Mouse (Mus musculus): ENCODE measurements around the gene Col25a1.

The Col25a1 gene

GRCm38 (mm10) chr3:130131201-130131600 lies at the start of gene Col25a1:
Col25a1 (plus strand) TSS chr3:130131501.
- DNase-seq (ENCODE audit: low spot score in 2 of 2) = no peak

- no peak for DNase-seq (ENCODE audit: low spot score in 2 of 2)
Observed at GRCm38 (mm10) chr3:130083312-130083711, 48.0 kb upstream of the Col25a1 start.

GRCm38 (mm10) chr3:130086372-130087080 lies 44.8 kb upstream of the Col25a1 start:
- DNase-seq (ENCODE audit: low spot score in 2 of 2) = no peak

- no peak for DNase-seq (ENCODE audit: low spot score in 2 of 2)
Observed at GRCm38 (mm10) chr3:130087466-130087865, 43.8 kb upstream of the Col25a1 start.

GRCm38 (mm10) chr3:130088654-130089053 lies 42.6 kb upstream of the Col25a1 start:
- DNase-seq (ENCODE audit: low spot score in 2 of 2) = no peak

GRCm38 (mm10) chr3:130090460-130090859 lies 40.8 kb upstream of the Col25a1 start:
- DNase-seq (ENCODE audit: low spot score in 2 of 2) = no peak

- DNase-seq (ENCODE audit: low spot score in 2 of 2) = no peak
Observed at GRCm38 (mm10) chr3:130094125-130094704, 37.1 kb upstream of the Col25a1 start.

GRCm38 (mm10) chr3:130095160-130095781 lies 36.0 kb upstream of the Col25a1 start:
- DNase-seq (ENCODE audit: low spot score in 2 of 2) = peak in 1 of 2 experiments; percentile 14

- DNase-seq (ENCODE audit: low spot score in 2 of 2) = peak; percentile 10 to 55
Observed at GRCm38 (mm10) chr3:130103486-130103885, 27.8 kb upstream of the Col25a1 start.

GRCm38 (mm10) chr3:130104471-130104870 lies 26.8 kb upstream of the Col25a1 start:
- DNase-seq (ENCODE audit: low spot score in 2 of 2) = no peak

- no peak for DNase-seq (ENCODE audit: low spot score in 2 of 2)
Observed at GRCm38 (mm10) chr3:130116886-130117285, 14.4 kb upstream of the Col25a1 start.

- no peak for DNase-seq (ENCODE audit: low spot score in 2 of 2)
Observed at GRCm38 (mm10) chr3:130127840-130128239, 3.5 kb upstream of the Col25a1 start.

- DNase-seq (ENCODE audit: low spot score in 2 of 2) = no peak
Observed at GRCm38 (mm10) chr3:130128564-130128963, 2.7 kb upstream of the Col25a1 start.

GRCm38 (mm10) chr3:130129635-130130206 lies 1.6 kb upstream of the Col25a1 start:
- DNase-seq (ENCODE audit: low spot score in 2 of 2) = no peak

- DNase-seq (ENCODE audit: low spot score in 2 of 2) = no peak
Observed at GRCm38 (mm10) chr3:130137204-130137603, 5.9 kb downstream of the Col25a1 start.

- no peak for DNase-seq (ENCODE audit: low spot score in 2 of 2)
Observed at GRCm38 (mm10) chr3:130137640-130138039, 6.3 kb downstream of the Col25a1 start.

- no peak for DNase-seq (ENCODE audit: low spot score in 2 of 2)
Observed at GRCm38 (mm10) chr3:130145874-130146273, 14.6 kb downstream of the Col25a1 start.

- DNase-seq (ENCODE audit: low spot score in 2 of 2) = no peak
Observed at GRCm38 (mm10) chr3:130147827-130148226, 16.5 kb downstream of the Col25a1 start.

GRCm38 (mm10) chr3:130149180-130149579 lies 17.9 kb downstream of the Col25a1 start:
- DNase-seq (ENCODE audit: low spot score in 2 of 2) = no peak

GRCm38 (mm10) chr3:130153117-130153516 lies 21.8 kb downstream of the Col25a1 start:
- DNase-seq (ENCODE audit: low spot score in 2 of 2) = no peak

- no peak for DNase-seq (ENCODE audit: low spot score in 2 of 2)
Observed at GRCm38 (mm10) chr3:130157551-130157950, 26.2 kb downstream of the Col25a1 start.

- DNase-seq (ENCODE audit: low spot score in 2 of 2) = no peak
Observed at GRCm38 (mm10) chr3:130159906-130160305, 28.6 kb downstream of the Col25a1 start.

- no peak for DNase-seq (ENCODE audit: low spot score in 2 of 2)
Observed at GRCm38 (mm10) chr3:130160902-130161301, 29.6 kb downstream of the Col25a1 start.

Measured in thymus, postnatal 10 days (tissue).